Mouse (Mus musculus) spleen, postnatal 14 days (tissue): ENCODE results near the gene Nfib.

Source experiments
- DNase-seq, 2 experiments: peaks; one replicate each; pipeline ENCODE4 v3.0.0; 2021 to 2022; ENCODE audit warnings: low spot score in 2 of 2

Gene Nfib

DNA sequence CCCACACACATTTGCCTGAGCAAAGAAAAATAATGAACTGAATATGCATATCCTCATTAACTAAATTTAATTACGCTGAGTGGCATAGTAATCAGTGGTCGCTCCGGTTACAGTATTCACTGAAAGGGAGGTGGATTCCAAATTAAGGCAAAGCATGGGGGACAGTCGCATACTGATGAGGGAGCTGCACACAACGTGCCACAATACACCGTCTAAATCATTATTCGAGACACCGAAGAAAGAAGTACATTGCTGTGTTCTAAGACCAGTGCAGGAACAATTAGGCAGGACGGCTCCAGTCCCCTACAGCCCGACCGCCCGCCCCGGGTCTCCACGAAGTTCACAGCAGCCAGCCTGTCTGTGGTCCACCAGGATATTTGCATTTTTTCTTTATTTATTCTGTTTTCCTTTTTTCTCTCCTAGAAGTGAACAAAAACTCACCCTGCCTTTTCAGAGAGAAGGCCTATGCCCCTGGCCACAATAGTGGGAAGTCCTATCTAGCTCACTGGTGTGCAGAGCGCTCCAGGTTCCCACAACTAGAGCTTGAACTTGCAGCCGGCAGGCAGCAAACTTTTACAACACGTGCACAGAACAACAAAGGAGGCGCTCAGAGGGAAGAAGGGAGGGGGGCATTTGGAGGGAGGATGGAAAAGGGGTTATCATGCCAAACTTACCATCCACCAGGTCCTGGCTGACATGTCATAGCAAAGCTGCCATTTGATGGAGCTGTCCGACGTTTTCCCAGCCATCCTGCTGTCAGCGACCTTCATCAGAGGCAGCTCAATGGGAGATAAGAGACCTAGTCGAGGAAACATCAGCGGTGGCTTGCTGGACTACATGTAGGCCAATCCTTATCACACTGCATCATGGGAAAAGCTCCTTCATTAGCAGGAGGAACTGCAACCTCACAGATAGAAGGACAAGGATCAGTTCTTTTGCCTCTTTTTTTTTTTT, at the start of gene Nfib:
Gene Nfib (minus strand): TSS at position 910 of the 954 bp plus-strand sequence.
- no peak for DNase-seq

DNA sequence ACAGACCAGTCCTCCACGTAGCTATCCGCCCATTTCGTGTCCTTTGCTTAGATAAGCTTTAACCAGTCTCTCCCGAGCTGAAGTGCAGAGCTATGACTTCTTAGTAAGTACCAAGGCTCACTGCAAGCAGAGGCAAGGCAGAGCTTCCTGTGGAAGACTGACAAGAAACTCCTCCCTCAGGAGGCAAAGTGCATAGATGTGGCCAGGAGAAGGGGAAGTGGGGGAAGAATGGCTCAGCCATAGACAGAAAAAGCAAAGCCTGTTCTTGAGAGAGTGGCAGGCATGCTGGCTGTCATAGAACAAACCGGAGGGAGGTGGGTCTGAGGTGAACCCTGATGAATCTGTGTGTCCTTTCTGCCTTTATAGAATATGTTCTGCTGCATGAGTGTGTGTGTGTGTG, 30.2 kb upstream of the Nfib start:
- no peak for DNase-seq

DNA sequence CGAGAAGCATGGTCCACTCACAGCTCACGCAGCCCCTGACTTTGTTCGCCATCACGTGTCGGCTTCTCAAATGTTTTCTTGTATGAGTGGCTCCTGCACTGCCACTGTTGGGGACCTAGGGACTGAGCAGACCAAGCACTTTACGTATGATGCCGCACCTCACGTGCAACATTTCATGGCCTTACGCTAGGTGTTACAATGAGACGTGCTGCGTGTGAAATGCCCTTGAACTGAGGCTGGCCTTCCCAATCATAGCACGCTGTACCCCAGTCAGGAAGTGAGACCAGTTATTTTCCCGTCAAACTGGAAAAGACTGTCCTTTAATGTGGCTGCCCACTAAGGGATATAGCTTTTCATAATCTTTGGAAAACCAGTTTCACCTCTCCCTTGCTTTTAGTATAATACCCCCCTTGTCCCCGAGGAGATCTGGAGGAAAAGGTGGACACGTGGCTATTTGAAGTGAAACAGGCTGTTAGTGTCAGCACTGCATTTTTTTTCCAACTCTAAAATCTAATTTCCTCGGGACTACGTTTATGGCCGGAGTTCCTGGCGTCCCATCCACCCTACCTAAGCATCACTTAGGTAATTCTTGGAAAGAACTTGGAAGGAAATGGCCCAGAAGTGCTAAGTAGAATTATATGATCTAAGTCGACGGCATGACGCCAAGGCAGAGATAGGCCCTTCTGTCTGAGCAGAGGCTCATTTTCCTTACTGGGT, 29.4 kb upstream of the Nfib start:
- no peak for DNase-seq

DNA sequence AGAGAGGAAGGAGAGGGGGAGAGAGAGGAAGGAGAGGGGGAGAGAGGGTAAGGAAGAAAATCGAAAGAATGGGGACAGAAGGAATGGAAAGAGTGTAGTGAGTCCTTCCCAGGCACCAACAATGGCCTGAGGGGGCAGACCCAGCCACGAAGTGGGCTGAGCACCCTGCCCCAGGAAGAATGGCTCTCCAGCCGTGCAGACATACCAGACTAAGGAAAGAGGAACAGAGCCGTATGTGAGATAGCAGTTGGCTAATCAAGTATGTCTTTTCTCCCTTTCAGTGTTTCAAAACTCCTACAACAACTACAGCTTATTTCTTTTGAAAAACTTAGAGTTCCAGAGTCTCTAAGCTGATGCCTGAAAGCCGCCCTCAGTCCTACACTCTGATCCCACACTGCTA, 28.8 kb upstream of the Nfib start:
- DNase-seq, result no peak

DNA sequence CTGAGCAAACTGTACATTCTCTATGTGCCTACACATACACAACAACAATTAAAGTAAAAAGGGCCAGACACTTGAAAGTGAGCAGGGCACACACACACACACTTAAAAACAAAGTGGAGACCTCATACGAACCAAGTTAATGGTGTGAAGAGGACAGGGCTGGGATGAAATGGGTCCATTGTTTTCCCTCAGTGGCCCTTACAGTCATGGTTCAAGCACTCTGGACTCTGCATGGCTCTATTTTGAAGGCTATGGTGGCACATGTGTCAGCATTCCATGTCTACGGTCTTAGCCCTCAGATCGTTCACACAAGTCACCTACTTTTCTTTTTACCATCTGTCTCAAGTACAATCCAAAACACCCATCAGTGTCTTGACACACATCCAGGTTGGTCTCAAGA, 28.1 kb upstream of the Nfib start:
- no peak for DNase-seq

DNA sequence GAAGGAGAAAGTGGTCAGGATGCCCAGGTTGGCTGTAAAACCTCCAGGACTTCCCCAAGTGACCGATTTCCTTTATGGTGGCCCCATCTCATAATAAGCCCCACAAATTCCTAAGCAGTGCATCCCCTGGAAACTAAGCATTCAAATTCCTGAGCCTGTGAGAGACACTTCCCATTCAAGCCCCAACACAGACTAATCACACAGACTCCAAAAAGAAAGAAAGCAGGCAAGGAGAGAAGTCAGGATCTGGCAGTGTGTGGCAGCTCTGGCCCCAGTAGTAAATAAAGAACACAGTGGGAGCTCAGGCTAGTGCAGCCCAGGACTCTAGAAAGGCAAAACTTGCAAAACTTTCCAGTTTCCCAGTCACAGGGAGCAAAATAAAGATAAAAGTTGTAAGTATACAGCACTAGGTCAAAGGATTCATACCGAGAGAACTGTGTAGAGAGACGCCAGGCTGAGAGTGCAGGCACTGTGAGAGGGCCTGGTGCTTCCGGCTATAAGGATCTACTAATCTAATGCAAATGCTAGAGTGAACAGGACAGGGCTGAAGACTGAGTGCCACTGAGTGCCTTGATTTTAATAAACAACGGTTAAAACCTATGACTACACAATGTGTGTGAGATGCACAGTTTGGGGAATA, 24.8 kb upstream of the Nfib start:
- DNase-seq, result no peak

DNA sequence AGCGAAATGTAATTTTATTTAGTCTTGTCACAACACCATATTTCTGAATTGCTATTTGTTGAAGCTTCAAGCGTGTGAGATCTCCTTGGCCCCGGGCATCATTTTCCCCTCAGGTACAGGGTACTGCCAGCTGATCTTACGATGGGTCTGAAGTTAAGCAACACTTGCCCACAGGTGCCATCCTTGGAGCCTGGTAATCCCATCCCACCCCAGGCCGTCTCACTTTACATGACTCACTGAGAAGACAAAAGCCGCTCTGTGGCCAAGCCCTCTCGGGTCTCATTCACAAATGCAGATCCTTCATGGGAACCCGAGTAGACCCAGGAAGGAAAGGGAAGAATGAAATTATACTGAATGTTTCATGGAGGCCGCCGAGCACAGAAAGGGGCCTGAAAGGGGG, 18.5 kb upstream of the Nfib start:
- DNase-seq, result no peak

DNA sequence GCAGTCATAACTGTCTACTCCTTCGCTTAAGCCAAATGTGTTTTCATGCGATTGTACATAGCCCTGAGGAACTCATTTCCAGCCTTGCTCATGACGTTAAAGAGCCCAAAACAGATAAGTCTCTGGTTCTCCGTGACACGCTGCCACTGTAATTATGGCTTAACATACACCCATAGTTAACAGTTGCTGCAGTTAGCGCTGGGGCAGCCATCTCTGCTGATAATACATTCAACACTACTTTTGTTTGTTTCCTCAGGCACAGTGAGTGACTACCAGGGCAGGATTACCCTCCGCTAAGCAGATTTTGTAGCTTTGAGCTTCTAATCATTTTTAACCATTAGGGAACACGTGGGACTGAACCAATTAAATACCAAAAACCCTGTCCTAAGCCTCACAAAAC, 17.5 kb upstream of the Nfib start:
- DNase-seq, result no peak

DNA sequence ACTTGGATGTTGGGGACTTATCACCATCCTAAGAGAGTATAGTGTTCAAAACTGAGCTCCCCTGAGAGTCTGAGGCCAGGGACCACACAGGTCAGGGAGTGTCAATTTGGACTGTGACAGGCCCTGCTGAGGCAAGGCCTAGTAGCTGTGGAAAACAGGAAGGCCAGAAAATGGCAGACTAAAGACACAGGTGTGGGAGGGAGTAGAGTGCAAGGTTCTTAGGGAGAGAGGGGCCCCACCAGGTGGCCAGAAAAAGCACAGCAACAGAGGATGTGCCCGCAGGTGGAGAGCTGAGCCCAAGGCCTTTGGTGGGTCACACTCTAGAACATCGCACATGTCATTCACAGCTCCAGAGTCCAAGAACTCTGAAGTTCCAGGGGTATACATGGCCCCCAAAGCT, 10.3 kb upstream of the Nfib start:
- DNase-seq, result no peak

DNA sequence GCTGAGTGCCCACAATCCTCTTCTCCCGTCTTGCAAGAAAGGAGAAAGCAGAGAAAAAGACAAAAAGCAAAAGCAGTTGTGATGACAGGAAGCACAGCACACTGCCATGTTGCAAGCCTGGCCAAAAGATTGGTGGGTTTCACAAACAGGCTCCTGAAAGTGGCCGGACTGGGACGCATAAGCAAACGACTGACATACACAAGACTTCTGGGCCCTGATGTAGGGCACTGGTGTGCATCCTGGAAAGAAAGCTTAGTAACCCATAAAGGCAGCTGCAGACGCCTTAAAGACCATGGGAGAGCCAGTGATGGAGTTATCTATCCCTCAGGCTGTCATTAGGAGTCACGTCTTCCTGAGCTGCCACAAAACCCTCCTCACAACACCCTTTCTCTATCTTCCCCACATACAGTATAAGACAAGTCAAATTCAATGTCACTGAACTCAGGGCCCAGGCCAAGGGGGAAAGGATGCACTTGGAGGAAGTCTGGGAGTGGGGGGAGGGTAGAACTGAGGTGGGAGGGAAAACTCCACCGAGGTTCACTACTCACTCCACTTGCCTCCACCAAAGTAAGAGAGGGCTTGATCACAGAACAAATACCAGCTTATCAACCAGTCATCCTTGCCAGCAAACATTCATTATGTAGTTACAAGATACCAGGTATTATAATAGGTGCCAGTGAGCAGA, 6.2 kb upstream of the Nfib start:
- no peak for DNase-seq

DNA sequence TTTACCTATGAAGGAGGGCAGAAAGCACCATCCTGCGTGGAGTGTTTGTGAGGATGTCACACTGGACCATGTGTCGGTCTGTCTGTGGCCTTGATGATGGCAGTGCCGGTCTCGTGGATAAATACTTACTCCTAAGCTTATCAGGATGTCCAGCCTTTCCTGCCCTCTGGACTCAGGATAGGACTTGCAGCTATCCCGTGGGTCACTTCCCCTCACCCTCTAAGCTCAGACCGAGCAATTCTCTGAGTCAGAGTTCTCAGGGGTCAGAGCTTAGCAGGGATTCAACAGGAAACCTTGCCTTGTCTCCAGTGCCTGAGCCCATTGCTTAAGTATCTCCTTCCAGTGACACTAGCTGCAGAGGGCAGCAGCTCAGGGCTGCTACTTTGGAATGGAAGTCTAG, 4.1 kb upstream of the Nfib start:
- DNase-seq, result no peak

DNA sequence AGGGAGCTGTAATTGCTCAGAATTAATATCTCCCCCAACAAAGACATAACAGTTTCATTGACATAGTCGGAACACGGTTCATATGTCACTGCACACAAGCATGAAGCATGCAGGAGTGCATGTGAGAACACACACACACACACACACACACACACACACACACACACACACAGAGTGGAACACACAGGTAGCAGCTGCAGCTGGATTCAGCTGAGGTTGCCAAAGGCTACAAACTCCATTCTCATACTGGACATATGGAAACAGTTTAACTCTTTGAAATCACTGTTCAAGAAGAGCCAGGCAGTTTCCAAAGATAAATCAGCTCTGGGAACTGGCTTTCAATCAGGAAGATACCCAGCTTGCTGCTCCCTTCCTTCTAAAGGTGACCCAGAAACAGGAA, 462 bp upstream of the Nfib start:
- DNase-seq, result no peak

DNA sequence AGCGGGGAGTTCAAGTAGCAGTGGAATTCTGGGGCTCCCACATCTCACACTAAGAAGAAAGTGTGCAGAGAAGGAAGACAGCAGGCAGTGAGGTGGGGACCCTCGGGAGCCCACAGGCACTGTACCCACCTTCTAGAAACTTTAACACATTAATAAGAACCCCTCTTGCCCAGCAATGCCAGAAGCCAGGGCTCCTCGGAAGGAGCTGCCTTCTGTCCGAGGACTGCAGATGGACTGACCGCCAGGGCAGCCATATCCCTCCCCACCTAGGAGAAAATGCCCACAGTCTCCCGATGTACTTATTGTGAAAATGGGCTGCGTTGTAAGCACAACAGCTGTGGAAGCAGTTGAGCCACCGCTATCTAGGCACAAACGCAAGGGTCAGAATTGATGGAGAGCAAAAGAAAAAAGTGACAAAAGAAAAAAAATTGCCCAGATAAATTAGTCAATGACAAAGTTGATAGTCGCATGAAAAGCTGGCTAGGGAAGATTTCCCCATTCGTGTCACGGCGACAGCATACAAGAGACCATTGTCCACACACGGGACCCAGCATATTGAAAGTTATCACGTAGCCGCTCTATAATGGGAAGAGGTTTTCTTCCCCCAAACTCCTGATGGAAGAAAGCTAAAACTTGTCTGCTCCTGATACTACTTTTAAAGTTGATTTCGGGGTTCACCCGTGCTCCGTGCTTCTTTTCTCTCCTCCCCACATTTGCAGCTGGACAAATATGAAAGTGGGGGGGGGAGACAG, 1.3 kb downstream of the Nfib start:
- no peak for DNase-seq

DNA sequence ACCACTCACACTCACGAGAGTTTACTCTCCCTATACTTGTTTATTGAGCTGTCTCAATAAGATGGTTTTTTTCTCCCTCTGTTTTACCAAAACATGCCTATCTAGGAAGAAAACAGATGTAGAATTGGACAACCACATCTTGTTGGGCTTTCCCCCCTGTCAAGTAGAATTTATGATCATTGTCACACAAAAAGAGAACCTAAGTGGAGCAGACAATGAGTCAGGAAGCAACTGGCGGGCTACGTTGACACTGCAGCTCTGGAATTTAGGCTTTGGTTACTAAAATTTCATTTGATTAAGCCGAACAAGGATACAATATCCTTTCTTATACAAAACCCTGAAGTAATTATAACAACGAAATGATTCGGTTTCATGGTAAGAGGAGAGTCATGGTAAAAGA, 2.7 kb downstream of the Nfib start:
- DNase-seq, result no peak

DNA sequence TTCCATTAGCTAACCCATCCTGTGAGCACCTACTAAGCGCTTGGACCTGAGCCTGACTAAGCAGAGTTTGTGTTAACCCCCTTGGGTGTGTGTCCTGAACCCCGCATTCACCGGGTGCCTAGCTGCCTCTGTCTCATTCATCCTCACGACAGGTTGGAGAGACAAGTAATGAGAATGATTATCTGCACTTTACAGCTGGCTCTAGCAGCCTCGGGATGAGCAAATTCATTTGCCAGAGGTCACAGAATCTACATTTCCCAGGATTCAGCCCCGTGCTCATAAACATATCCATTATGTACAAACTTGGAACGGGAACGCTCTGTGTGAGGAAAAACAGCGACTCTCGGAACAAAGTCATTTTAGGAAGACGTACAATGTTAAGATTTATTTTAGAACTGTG, 6.0 kb downstream of the Nfib start:
- DNase-seq, result no peak

DNA sequence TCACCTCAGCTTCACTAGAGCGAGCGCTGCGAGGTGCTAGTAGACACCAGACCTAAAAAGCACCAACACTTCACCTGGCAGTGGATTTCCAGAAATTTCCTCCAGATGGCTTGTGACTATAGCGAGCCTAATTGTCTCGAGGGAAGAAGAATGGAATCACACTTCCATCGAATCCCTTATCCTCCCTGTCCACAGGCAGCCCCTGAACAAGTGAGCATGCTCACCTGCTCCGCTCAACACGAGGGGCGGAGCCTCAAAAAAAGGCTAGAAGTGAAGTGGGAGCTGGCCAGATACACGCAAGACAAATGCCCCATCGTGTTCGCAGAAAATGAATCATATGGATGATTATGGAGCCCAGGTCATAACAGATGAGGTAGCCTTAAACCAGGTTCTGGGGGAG, 6.9 kb downstream of the Nfib start:
- no peak for DNase-seq

DNA sequence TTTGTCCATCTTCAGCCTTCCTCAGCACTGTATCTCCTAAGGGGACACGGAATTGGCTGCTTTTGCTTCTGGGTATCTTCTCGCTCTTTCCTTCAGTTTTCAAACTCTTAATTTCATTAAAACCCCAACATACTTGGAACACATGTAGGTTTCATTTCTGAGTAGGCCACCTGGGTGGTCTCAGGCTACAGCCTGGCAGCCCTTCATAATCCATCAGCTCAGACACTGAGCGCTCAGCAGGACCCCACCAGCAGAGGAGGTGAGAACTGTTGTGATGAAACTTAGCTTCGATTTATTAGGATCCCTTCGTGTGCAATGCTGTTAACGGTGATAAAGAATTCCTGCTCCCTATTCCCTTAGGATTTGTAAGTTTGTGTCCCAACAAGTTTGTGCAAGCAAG, 8.4 kb downstream of the Nfib start:
- DNase-seq, result no peak

DNA sequence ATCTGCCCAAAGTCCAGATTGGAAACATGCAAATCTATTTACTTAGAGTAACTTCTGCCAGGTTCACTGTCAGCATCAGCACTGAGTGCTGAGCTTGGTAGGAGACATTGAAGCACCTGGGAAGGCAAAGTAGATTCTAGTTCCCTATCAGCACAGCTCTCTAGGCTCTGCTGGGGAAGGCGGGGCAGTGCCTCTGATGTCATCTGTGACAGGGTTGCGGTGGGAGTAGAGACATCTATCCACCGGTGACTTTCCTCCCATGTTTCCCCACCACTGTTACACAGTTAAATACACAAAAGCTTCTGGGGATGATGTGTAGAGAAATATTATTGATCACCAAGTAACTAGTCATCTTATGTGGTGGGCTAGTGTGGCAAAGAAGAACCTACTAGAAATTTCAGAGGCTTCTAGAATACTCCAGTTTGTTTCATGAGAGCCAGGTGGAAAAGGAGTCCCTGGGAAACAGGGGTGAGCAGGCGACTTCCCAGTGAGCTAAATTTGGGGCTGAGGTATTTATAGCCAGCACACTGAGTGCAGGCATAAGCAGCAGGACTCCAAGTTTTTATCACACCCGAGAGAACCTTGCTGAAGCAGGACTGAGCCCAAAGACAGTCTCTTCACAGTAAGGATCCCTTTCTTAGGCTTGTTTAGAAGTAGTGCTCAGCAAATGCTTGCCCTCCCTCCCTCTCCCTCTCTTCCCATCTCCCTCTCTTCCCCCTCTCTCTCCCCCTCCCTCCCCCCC, 9.6 kb downstream of the Nfib start:
- no peak for DNase-seq

DNA sequence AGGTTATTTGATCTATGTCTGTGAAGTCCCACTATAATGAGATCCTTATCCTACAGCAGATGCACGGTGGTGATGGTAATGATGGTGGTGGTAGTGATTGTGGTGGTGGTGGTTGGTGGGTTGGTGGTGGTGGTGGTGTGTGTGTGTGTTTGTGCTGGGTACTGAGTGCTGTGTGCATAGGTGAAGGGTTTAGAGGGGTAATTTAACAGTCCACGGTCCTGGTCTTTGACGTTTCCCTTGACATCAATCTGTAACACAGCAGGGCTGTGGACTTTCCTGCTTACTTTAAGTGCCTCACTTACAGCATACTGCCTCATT, 13.6 kb downstream of the Nfib start:
- no peak for DNase-seq

DNA sequence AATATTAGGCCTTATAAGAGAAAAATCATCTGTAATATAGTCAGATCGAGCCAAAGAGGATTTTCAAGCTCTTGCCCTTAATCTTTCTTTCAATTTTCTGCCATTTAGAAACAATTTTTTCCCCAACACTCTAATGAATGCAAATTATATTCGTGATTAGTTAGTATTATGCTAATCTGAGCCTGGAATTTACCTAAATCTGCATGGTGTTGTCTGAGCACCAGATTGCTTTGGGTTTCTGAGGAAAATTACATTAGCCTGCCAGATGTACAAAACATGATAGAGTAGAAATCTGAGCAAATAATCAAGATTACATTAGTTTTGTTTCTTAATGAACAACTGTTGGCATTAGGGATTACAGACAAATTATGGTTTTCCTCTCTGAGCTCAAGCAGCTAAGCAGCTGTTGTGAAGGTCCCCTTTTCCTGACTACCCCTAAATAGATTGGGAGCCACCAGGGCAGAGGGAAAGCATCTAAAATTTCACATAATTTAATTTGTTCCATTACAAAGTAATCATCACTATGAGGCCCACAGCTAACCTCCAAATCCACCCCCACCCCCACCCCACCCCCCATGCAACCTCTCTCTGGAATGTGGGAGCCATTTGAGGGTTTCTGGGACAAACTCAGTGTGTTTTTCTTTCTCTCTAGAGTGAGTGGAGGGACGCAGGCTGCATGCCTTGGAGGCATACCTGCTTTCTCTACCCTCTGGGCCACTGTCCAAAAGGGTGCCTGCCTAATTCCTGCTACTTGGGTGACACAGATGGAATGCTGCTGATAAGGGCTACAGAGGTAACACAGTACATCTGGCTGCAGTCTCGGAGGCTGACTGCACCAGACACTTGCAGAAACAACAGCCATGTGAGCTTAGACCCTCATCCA, 14.2 kb downstream of the Nfib start:
- no peak for DNase-seq
